Mouse (Mus musculus): ENCODE measurements at regions not wholly inside any gene's neighbourhood (a gene's known extent, or its start where the extent isn't known, plus 50 kb on each side); places are given as distances from the start of the nearest gene placed in this dataset.

DNA sequence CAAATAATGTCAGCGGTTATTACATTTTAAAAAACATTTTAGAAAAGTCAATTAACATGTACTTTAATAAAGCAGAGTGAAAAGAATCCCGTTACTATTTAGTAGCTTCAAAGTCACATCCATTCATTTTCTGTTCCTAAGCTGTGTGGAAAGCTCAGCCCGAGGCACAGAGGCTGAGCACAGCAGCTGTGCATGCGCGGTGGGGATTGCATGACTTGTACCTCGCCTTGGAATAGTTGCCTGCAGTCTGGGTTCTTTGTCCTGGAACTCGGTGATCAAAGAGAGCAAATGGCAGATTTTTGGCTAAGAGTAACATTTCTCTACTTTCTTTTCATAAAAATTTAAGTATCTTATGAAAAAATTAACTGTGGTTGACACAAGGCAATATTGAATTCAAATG, 251.0 kb upstream of the Pde3a start:
- no peak for TF ChIP-seq FOSL1 (IDR thresholded peaks at IDR 0.05; ENCODE audit: insufficient read depth, low read length, poor library complexity, severe bottlenecking)
- no peak for TF ChIP-seq CTCF (IDR thresholded peaks at IDR 0.05; ENCODE audit: control insufficient read depth, insufficient read depth, insufficient read length)
- no peak for TF ChIP-seq MAX (IDR thresholded peaks at IDR 0.05)
- TF ChIP-seq USF1 (IDR thresholded peaks at IDR 0.05; ENCODE audit: low read depth) = no peak

All from C2C12 (cell line).